Mouse (Mus musculus) Muller cell, postnatal 12 days (primary cell): ENCODE data around the gene Samd4b.

ENCODE experiments used
- DNase-seq: peaks from one replicate; pipeline ENCODE4 v3.0.0-alpha.2; 2015; ENCODE audit errors: inconsistent ontology term

Gene Samd4b

GRCm38 (mm10) chr7:28587644-28588043 is 10.3 kb downstream of the Samd4b start:
- peak; percentile 83 for DNase-seq

- peak; percentile 41 for DNase-seq
Measured at GRCm38 (mm10) chr7:28586663-28587411, 11.1 kb downstream of the Samd4b start.

DNA sequence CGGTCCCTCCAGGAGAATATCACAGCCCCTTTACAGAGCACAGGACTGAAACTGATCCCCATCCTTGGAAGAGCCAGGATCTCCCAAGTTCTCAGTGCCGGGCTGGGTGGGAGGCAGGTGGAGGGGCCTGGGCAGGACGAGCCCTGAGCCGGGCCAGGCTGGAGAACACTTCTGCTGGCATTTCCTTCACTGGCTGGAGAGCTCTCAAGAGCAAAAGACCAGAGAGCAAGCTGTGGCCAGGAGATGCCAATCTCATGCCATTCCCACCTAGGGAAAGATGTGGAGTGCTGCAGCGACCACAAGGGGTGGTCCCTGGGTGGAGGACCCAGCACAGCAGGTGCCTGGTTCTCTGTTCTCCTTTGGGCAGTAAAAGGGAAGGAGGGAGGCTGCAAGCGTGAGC is 12.9 kb downstream of the Samd4b start:
- no peak for DNase-seq

DNA sequence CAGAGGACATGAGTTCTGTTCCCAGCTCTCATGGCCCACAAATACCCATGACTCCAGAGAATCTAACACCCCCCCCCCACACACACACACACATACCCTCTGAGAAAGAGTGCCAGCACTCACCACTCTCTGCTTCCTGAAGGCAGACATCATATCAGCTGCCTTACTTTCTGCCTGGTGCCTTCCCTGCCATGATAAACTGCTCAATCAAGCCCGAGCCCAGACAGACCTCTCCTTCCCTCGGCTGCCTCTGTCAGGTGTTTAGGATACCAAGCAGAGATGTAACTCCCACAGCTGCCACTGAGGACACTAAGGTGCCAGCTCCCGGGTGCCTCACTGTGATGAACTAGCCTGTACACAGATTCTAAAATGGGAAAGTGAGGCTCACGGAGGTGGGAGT is 13.5 kb downstream of the Samd4b start:
- no peak for DNase-seq

DNA sequence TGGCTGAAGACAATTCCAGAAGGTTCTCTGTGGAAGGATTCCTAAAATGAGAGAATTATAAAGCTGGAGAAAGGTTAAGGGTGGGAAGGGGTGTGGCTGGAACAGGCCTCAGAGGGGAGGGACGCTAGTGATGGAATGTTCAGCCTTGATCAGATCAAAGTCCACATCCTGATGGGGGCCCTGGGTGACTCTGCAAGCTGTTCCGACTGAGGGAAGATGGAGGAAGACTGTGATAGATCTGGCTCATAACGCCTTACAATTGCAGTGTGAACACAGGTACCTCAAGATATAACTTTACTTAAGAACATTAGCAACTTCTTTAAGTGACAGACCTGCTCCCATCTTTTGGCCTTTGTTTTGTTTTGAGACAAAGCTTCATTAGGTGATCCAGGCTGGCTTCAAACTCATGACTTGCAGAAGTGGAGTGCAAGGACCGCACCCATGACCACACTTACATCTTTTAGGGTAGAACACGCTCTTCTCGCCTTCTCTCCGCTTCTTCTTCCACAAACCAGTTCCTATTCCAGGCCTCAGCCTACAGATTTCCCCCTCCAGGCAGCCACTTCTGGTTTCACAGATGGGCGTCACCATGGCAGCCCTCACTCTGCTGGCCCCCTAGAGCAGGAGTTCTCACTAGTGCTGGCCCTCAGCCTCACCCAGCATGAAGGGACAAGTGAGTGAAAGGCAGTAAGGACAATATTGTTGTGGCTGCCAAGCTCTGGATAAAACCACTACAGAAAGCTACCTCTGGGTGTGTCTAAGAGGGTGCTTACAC is 14.2 kb downstream of the Samd4b start:
- DNase-seq: no peak

- DNase-seq: no peak
Measured at GRCm38 (mm10) chr7:28582841-28583240, 15.1 kb downstream of the Samd4b start.

- no peak for DNase-seq
Measured at GRCm38 (mm10) chr7:28581721-28582120, 16.2 kb downstream of the Samd4b start.

- no peak for DNase-seq
Measured at GRCm38 (mm10) chr7:28579826-28580225, 18.1 kb downstream of the Samd4b start.

DNA sequence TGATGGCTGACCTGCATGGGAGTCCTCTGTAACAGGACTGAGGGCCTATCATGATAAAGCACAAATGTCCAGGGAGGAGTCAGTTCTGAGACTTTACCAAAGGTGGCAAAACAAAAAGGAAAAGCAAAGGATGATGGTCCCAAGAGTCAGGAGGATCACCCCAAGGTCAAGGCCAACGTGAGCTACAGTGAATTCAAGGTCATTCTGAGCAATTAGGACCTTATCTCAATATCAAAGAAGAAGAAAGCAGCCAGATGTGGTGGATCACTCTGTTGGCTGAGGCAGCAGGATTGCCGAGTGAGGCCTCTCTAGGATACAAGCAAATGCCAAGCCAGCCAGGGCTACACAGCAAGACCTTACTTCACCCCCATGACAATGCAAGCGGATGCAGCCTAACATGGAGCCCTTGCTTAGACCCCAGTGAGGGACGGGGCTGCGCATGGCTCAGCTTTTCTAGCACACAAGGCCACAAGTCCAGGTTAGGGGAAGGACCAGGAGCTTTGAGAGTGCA is 19.3 kb downstream of the Samd4b start:
- no peak for DNase-seq

GRCm38 (mm10) chr7:28577826-28578542 is 20.0 kb downstream of the Samd4b start:
- DNase-seq: peak; percentile 48

DNA sequence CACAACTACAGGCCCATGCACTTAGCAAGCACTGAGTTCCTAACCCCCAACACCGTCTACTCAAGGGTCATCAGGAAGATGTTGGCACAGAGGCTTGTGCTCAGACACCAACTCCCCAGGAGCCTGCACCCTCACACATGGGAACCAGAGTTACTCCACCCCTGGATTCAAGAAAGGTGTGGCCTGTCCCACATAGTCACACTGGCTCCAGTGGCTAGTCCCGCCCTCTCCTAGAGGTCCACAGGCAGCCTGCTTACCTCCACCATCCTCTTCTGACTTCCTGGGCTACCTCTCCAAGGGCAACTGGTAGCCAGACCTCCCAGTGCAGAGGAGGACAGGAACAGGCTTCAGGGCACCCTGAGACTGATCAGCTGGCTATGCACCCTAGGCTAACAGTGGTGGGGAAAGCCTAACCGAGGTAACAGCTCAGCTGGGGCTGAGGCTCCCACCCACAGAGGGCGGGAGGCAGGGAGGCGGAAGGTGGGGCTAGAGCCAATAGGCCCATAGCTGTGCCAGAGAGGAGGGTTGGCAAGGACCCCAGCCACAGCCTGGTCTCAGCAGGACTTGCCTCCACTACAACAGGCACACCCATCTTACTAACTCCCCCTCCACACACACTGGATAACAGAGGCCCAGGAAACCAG is 21.6 kb downstream of the Samd4b start:
- DNase-seq: peak; percentile 85

DNA sequence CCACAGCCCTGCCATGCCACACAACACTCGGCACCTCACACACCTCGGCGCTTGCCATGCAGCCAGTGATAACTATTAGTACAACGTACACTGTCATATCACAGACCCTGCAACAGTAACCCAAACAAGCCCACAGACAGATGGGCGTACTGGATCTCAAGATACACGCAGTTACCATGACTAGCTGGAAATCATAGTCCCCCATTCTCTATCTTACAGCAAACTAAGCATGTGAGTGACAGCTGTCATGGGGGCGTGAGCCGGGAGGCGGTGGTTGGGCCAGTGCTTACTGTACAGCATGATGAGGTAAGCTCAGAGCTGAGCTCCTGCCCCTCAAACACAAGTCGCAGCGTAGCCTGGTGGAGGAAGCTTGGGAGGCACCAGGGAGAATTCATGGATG is 22.3 kb downstream of the Samd4b start:
- DNase-seq: no peak

DNA sequence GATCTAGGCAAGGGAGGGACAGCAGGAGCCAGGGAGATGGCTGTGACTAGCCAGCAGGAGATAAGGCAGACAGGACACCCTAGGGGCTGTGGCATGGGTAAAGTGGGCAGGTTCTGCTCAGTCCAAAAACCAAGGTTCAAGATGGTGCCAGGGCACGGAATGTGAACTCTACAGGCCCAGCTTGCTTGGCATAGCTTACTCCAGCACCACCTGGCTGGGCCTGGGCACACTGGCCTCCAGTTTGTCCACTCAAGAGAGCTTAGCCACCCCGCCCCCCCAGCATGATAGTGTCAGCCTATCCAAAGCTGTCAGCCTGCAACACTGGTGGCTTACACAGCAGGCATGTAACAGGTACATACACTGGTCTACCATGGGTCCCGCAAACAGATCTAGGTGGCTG is 24.7 kb downstream of the Samd4b start:
- DNase-seq: no peak

GRCm38 (mm10) chr7:28572689-28573088 is 25.3 kb downstream of the Samd4b start:
- DNase-seq: no peak

DNA sequence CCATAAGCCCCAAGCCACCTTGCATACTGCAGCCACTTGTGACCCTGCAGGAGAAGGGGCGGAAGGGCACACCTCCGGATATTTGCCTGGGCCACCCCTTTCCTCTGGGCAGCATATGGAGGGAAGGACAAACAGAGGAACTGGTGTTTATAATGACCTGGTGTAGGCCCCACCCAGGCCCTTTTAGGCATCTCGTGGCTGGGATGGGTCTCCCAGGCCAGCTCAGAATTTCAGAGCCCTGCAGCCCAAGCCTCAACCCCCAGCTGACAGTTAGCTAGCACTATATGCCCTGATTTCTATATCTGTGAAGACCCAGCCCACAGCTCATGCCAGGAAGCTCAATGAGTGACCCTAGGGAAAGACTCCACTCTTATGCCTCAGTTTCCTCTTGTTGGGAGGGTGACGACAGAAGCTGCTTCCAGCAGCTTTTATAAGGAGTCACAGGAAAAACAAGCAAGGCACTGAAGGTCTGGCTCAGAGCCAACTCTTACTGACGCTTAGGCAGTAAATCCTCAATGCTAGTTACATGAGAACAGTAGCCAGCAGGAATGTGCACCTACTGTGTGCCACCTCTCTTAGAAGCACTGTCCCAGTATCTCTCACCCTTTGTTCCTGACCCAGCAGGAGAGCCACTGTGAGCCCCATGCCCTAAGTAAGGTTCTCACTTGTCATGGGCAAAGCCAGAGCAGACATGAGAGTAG is 26.8 kb downstream of the Samd4b start:
- DNase-seq: no peak

DNA sequence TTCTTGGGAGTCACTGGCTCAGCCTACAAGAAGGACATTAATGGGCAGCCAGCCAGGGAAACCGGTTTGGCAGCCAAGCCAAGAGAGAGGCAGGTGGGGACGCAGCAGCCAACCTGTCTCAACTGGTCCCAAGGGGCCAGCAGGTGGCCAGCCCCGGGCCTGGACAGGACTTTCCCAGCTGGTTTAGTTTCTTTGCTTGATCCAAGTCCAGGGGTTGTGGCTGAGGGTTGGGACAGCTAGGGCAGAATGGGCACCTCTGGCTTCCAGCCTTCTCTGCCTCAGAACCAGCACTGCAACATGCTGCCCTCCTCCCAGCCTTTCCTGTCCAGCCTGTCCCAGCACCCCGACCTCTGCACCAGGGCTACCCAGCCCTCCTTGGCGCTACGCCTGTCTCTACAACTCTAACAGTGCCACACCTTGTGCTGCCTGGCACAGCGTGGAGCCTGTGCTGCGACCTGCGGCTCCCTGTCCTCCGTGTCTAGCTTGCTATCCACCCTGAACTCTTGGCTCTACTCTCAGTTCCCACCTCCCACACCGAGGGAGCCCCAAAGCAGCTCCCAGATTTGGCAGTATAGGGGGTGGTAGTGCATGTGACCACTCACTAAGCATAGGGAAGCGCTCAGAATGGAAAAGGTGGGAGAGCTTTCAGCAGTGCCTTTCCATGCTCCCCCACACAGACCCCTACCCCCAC is 27.5 kb downstream of the Samd4b start:
- DNase-seq: no peak

GRCm38 (mm10) chr7:28568253-28568652 is 29.7 kb downstream of the Samd4b start:
- peak; percentile 40 for DNase-seq

- DNase-seq: no peak
Measured at GRCm38 (mm10) chr7:28567539-28567938, 30.4 kb downstream of the Samd4b start.

- DNase-seq: no peak
Measured at GRCm38 (mm10) chr7:28565407-28565806, 32.5 kb downstream of the Samd4b start.

GRCm38 (mm10) chr7:28562951-28563350 is 35.0 kb downstream of the Samd4b start:
- no peak for DNase-seq

GRCm38 (mm10) chr7:28562371-28562770 is 35.6 kb downstream of the Samd4b start:
- DNase-seq: peak; percentile 31
